Mouse (Mus musculus) G1E-ER4 (cell line): Measurements from ENCODE around the gene Slc17a3. TPM values are rescaled to one million over a fixed set of nuclear protein-coding genes. Genes with fewer than 3 reads are reported as not detected.

Experiments used
- GATA1 ChIP-seq: IDR thresholded peaks from one replicate; pipeline ENCODE4 v1.8.0; 2012; ENCODE audit warnings: low read length, inconsistent platforms
- polyA plus RNA-seq: library from polyadenylated mRNA; stranded (reverse); fragments of >175 nt; gene quantifications from 2 replicates; pipeline ENCODE4 v1.2.3, GENCODE M21; 2012

Gene Slc17a3
- polyA plus RNA-seq, 1 experiment, result not detected

DNA sequence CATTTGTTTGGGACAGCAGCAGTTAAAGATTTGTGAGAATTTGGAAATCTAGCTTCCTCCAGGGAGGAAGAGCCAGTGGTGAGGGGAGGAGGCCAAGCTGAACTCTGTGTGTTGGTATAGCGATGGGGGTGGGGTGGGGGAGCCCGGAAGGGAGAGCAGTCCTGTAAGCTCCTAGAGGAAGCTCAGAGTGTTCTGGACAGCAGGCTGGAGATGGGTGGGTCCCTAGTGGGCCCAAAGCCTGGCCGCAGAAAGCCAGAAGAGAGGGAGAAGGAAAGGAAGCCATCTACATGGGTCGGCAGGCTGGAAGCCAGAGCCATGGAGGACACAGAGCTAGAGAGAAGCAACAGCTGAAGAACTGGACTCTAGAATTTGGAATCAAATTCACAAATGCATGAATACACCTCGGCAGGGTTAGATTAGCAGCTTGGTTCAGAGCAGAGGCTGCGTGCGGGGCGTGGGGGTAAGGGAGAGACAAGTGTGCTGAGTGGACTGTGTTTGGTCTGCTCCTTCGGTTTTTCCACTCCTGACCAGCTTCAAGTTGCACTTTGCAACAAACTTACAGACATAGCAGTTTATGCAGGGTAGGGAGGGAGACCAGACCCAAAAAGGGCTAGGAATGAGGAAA lies 27.0 kb downstream of the Slc17a3 start:
- no peak for TF ChIP-seq GATA1

DNA sequence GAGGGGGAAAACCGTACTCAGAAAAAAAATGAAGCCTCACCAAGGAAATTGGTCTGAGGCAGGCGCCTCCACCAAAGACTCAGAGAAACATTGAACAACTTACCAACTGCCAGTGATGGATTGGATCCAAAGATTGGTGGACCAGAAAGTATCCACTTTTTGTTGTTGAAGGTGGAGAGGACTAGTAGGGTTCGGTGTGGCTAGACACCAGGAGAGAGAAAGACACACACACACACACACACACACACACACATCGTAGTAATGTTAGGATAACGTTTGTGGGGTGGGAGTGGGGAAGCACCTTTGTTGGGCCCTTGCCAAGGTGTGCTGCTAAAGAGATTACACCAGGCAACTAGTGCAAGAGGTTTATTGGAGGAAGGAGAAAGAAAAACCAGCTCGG lies 27.8 kb downstream of the Slc17a3 start:
- no peak for TF ChIP-seq GATA1

DNA sequence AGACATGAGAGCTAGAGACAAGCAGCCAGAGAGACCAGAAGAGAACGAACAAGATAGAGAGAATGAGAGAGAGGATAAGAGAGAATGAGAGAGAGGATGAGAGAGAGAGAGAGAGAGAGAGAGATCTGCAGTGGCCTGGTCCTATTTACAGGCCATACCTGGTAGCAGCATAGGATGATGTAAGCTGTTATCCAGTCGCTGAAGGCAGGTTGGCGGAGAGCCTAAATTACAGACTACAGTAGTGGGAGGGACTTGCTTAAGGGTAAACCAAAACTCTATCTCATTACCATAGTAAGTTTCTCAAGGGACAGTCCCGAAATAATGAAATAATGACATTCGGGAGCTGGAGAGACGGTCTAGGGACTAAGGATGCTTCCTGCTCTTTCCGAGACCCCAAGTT lies 28.2 kb downstream of the Slc17a3 start, which contains the start of gene Slc17a1:
Gene Slc17a1 (plus strand): TSS at position 346 of the 400 bp plus-strand sequence.
- TF ChIP-seq GATA1, result no peak

DNA sequence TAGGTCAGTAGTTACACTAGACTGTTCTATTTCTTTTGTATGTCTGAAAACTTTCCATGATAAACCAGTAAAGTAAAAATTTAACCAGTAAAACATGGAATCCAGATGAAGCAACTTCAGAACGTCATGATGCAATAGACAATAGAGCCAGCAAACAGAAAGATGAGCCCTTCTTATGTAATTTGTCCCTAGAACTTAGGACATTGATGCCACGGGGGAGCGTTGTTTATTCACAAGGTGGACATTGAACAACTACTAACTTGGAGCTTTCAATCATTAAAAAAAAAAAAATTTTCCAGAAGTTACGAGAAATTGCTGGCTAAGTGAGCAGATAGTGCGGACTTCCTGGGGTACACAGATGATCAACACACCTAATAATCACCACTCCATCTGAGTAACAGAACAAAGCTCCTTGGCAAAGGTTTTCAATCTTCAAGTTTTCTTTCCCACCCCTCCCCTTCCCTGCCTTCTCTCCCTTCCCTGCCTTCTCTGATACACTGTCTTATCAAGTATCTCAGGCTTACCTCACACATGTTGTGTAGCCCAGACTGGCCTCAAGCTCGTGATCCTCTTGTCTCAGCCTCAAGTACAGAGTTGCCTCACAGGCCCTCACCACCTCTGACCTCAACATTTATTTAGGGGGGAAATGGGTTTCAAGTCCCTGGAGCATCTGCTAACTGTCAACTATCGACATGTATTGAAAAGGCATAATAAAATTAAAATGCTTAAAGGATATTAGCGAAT lies 29.7 kb downstream of the Slc17a3 start:
- TF ChIP-seq GATA1, result no peak

DNA sequence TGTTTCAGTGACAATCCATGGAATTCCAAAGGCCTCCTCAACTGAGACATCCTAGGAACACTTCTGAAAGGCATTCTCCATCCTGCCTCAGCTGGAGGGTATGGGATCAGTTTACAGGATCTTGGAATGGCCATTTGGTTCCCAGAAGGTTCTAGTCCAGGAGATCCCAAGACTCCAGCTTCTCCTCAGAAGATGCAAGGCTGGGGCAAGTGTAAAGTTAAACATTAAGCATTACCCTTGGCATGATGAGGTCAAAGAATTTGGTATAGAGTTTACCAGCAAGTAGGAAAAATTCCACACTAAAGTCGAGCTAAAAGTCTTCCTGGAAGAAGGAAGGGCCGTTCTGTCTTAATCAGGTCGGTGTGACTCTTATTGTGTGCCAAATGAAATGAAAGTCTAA lies 30.8 kb downstream of the Slc17a3 start:
- no peak for TF ChIP-seq GATA1

DNA sequence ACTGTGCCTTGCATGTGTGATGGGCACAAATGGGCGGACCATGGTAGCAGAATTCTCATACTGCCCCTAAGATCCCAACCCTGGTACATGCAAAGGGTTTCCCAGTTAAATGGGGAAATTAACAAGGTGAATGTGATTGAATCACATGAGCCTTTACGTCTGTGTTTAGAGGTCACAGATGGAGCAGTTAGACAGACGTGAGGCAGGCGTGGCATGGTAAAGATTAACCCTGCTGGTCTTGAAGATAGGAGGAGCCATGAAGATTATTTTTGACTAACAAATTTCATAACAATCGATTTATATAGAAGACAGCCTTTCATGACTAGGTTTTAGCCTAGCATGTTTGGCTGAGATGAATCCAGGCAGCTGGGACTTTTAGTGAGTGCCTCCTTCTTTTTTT lies 33.9 kb downstream of the Slc17a3 start:
- TF ChIP-seq GATA1, result no peak

DNA sequence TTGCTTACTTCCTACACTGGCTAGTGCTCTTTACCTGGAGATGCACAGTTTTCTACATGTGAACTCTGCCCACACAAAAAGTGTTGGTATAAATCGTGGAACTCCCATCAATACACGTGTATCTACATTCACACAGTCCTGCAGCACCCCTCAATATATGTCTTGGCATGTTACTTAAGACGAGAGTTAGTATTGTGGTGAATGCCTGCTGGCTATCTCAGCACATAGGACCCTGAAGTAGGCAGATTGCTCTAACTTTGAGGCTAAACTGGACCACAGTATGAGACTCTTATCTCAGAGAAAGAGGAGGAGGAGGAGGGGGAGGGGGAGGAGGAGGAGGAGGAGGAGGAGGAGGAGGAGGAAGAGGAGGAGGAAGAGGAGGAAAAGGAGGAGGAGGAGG lies 39.9 kb downstream of the Slc17a3 start:
- no peak for TF ChIP-seq GATA1

DNA sequence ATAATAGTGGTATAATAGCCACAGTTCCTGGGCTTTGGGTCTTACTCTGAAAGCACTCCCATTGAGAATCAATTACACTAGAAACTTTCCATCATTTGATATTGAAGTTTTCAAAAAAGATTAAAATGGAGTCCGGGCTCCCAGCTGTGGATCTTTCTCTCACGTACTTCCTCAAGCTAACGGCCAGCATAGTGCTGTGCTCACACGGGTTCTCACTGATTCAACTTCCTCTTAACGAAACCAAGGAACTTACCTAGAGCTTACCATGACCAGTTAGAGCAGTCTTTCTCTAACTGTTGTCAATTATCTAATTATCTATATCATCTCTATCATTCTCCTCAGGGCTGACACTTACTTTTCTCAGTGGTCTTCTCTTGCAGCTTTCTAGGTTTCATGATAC lies 40.4 kb downstream of the Slc17a3 start:
- no peak for TF ChIP-seq GATA1

DNA sequence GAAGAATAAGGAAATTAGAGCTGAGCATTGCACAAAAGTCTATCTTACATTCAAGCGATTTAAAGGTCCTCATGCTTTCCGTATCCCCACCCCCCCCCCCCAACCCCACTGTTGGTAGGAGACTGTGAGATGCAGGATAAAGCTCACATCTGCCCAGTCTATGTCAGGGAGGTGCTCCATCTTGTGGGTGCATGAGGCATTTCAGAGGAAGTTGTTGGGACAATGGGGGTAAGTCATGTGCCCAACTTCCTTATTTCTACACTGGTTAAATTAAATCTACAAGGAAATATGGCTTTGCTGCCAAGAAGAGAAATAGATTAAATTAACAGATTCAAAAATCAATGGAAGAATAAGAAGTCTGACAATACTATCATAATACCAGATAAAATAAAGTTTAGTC lies 46.3 kb downstream of the Slc17a3 start:
- no peak for TF ChIP-seq GATA1

DNA sequence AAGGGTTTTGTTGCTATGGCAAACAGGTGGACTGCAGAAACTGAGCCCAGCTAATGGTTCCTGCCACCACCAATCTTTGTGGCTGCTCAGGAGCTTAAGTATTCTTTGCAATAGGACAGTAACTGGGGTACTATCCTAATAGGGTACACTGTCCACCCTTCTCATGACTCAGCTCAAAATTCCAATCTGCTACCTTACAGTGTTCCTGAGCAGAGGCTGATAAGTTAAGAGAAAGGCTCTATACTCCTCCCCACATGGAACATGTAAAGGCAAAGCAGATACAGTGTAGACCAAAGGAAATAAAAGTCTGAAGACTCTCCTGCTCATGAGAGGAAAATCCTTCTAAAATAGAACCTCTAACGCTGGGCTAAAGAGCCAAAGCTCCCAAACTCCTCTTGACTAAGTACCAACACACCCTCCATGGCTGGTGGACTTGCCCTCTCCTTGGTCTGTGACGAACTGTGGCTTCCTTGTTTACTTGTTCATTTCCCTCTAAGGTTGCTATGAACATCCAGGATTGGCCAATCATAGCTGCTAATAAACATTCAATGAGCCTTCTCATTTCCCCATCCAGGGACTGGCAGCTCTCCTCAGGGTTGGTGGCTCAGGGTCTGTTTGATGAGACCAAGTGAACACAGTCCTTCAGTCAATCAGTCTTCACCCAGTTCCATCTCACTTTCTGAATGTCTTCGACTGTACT lies 47.9 kb downstream of the Slc17a3 start:
- TF ChIP-seq GATA1, result no peak

DNA sequence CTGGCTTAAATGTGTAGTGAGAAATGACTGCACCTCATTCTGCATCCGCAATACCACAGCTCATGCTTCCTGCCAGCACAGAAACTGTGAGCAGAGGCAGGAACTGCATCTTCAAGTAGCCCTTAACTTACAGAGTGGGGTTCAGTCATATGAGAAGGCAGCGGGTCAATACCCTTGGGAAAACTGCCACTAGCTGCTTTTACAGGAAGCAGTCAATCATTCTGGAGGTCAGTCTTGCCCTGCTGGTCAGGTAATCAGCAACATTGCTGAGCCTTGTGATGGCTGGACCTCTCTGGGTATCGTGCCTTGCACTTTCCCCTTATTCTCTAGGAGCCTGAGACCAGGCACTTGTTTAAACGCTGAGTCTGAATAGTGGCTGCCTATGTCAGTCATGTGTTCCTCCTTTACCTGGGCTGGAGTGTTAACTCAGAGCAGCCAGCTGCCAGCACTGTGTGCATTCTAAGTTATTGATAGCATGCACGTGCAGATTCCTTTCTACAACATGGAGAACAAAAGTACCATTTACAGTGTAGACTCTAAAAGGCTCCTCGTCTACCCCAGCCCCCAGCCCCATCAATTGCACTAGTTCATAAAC lies 49.9 kb downstream of the Slc17a3 start:
- TF ChIP-seq GATA1, result no peak

DNA sequence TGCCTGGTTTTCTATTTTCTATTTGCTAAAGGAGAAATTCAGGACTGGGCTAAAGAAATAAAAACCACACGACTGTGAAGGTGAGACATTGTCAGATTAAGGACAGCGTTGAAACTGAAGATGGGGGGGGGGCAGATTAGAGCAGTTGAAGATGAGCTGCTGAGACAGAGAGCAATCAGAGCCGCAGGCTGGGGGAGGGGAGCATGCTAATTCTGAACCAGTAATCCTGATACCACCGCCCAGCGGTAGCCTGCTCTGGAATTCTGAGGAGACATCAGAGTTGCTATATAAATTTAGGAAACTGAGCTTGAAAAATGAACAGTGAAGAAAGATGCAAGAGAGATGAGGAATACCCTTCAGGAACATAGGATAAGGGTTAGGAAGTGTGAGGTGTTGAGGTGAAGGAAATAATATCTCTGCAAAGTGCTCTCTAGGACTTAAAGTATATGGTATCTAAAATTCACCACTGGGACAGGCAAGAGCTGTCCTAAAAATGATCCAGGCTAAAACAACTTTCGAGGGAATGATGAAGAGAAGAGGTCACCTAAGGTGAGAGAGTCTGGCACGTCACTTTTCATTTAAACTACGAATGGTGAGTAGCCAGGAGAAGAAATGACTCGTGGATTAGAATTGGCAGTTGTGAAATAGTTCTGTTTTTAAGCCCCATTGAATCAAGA lies 53.5 kb downstream of the Slc17a3 start:
- no peak for TF ChIP-seq GATA1

DNA sequence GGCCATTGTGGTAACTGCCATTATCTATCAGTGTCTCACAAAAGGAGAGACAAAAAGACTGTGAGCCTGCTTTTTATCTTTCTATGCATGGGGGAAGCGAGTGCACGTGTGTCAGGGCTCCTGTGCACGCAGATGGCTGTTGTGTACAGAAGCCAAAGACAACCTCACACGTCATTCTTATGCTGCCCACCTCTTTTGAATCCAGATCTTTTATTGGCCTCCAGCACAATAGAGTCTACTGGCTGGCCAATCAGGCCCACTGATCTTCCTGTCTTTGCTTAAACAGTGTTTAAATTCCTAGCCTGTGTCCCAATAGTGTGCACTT lies 54.0 kb downstream of the Slc17a3 start:
- no peak for TF ChIP-seq GATA1

DNA sequence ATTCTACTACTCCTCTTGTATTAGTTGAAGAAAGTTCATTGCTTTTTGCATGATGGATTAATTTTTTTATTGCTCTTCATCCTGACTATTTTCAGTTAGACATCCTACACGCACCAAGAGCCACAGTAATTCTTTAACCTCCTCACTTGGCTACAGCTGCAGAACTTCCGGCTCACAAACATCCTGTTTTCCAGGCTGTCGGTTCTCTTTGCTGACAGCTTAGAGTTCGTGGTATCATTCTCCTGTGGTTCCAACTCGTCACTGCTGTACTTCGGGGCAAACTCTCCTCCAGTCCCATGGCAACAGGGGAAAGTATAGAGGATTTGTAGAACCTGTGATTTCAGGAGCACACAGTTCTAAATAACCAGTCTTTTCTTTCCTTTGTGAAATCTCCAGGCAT lies 59.0 kb downstream of the Slc17a3 start:
- TF ChIP-seq GATA1, result no peak

DNA sequence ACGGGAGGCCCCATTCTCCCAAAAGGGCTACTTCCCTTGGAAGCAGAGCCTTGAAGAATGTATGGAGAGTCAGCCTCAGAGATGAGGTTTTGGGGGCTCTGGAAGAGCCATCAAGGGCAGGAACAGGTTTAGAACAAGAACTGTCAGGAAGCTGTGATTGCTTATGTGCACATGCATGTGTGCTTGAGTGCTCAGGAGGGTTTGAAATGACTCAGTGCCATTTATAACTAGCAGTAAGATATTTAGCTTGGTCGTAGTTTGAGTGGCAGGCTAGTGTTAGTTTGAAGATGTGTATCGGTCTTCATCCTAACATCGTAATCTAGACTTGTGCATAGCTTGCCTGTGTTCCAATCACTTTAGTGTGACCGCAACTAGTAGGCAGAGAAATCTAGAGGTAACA lies 67.7 kb downstream of the Slc17a3 start:
- TF ChIP-seq GATA1, result no peak

DNA sequence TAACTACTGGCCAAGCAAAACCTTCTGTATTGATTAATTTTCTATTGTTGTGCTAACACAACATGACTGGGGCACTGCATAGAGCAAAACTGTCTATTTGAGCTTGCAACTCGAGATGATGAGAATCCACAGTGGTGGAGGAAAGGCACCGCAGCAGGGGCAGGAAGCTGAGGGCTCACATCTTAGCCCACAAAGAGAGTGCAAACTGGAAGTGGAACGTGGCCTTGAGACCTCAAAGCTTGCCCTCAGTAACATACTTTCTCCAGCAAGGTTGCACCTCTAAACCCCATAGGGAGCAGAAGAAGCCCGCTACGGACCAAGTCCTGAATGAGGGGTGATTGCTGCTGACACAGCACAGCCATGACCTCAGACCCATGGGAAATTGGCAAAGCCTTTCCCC lies 70.9 kb downstream of the Slc17a3 start:
- no peak for TF ChIP-seq GATA1

Other genes starting within 250 kb of the Slc17a3 start
- 0.92 and 1.2 TPM in 2 replicates for gene Hist1h2be, start 218.3 kb upstream of the Slc17a3 start, polyA plus RNA-seq
- 5.9 and 7.2 TPM in 2 replicates for gene Hist1h1e, start 216.9 kb upstream of the Slc17a3 start, polyA plus RNA-seq
- 1.0 and 2.0 TPM in 2 replicates for gene Hist1h2ac, start 155.5 kb upstream of the Slc17a3 start, polyA plus RNA-seq
- gene Hist1h2bc, start 155.2 kb upstream of the Slc17a3 start, polyA plus RNA-seq, result 16.7 and 25.9 TPM in 2 replicates
- gene Hist1h1t, start 143.6 kb upstream of the Slc17a3 start, polyA plus RNA-seq, result not detected in 2 replicates
- gene Hist1h4c, start 141.0 kb upstream of the Slc17a3 start, polyA plus RNA-seq, result 4.1 and 4.5 TPM in 2 replicates
- not detected in 2 replicates for gene Hfe, start 128.6 kb upstream of the Slc17a3 start, polyA plus RNA-seq
- gene Hist1h1c, start 100.6 kb upstream of the Slc17a3 start, polyA plus RNA-seq, result 32.4 and 36.9 TPM in 2 replicates
- gene Hist1h3c, start 93.8 kb upstream of the Slc17a3 start, polyA plus RNA-seq, result 12.2 and 13.4 TPM in 2 replicates
- gene Hist1h2bb, start 92.7 kb upstream of the Slc17a3 start, polyA plus RNA-seq, result 6.6 and 10.7 TPM in 2 replicates
- 30.3 and 45.7 TPM in 2 replicates for gene Hist1h2ab, start 88.3 kb upstream of the Slc17a3 start, polyA plus RNA-seq
- gene Hist1h3b, start 87.2 kb upstream of the Slc17a3 start, polyA plus RNA-seq, result 11.4 and 12.4 TPM in 2 replicates
- gene Hist1h4b, start 82.4 kb upstream of the Slc17a3 start, polyA plus RNA-seq, result 9.0 and 10.6 TPM in 2 replicates
- 31.9 and 40.7 TPM in 2 replicates for gene Hist1h4a, start 78.2 kb upstream of the Slc17a3 start, polyA plus RNA-seq
- 3.9 and 6.7 TPM in 2 replicates for gene Hist1h3a, start 77.0 kb upstream of the Slc17a3 start, polyA plus RNA-seq
- gene Hist1h1a, start 75.8 kb upstream of the Slc17a3 start, polyA plus RNA-seq, result 0.33 and 1.8 TPM in 2 replicates
- gene Trim38, start 69.5 kb upstream of the Slc17a3 start, polyA plus RNA-seq, result not detected in 2 replicates
- not detected in 2 replicates for gene Slc17a2, start 32.4 kb upstream of the Slc17a3 start, polyA plus RNA-seq
- gene Slc17a1, start 28.3 kb downstream of the Slc17a3 start, polyA plus RNA-seq, result not detected in 2 replicates
- gene Slc17a4, start 75.6 kb downstream of the Slc17a3 start, polyA plus RNA-seq, result not detected in 2 replicates
- gene Hist1h2ba, start 94.7 kb downstream of the Slc17a3 start, polyA plus RNA-seq, result not detected in 2 replicates
- not detected in 2 replicates for gene Hist1h2aa, start 95.0 kb downstream of the Slc17a3 start, polyA plus RNA-seq
- gene Scgn, start 151.8 kb downstream of the Slc17a3 start, polyA plus RNA-seq, result not detected in 2 replicates